Mouse (Mus musculus): ENCODE measurements around the gene Chpt1. TPM values are rescaled to one million over a fixed set of nuclear protein-coding genes. Genes with fewer than 3 reads are reported as not detected.

Chpt1 gene
- polyA plus RNA-seq, 1 experiment from 2014 or later = 21.0 TPM

GRCm38 (mm10) chr10:88420655-88421435 is 83.0 kb downstream of the Chpt1 start:
- no peaks in the 10 kb centered on the region for H3K27me3 ChIP-seq
- H3K4me2 ChIP-seq (replicated peaks) = no peak overlapping the region
- H3K4me3 ChIP-seq = no peak overlapping the region
- WGBS = 92% methylated on average over 19 of the region's 19 CpGs
- no peak overlapping the region for H3K9ac ChIP-seq
- no peak overlapping the region for H3K27ac ChIP-seq
- no peaks in the 10 kb centered on the region for H3K4me1 ChIP-seq
- H3K9me3 ChIP-seq = no peaks in the 10 kb centered on the region
- H3K36me3 ChIP-seq = peaks cover 24% of the 10 kb centered on the region
- no peak for ATAC-seq (ENCODE audit: low FRiP score, low read depth)

- Histone ChIP-seq H3K27me3 (no peaks in the 10 kb centered on the region), H3K9me3 (no peaks in the 10 kb centered on the region), H3K4me3 (no peak overlapping the region), H3K9ac (no peak overlapping the region), H3K4me1 (no peaks in the 10 kb centered on the region), H3K27ac (no peak overlapping the region), H3K4me2 (replicated peaks) (no peak overlapping the region), H3K36me3 (peaks cover 30% of the 10 kb centered on the region)
- ATAC-seq (ENCODE audit: low FRiP score, low read depth) = no peak
- WGBS = 70% methylated on average over 11 of the region's 11 CpGs
These were observed 83.7 kb downstream of the Chpt1 start for GRCm38 (mm10) chr10:88420141-88420541.

- no peaks in the 10 kb centered on the region for H3K4me1 ChIP-seq
- H3K27ac ChIP-seq = no peak overlapping the region
- no peaks in the 10 kb centered on the region for H3K27me3 ChIP-seq
- H3K9me3 ChIP-seq = no peaks in the 10 kb centered on the region
- 93% methylated on average over 5 of the region's 5 CpGs for WGBS
- H3K4me2 ChIP-seq (replicated peaks) = no peak overlapping the region
- H3K9ac ChIP-seq = no peak overlapping the region
- ATAC-seq (ENCODE audit: low FRiP score, low read depth) = no peak
- H3K36me3 ChIP-seq = peaks cover 34% of the 10 kb centered on the region
- no peak overlapping the region for H3K4me3 ChIP-seq
These were observed 86.2 kb downstream of the Chpt1 start for GRCm38 (mm10) chr10:88417686-88418085.

- no peaks in the 10 kb centered on the region for H3K4me1 ChIP-seq
- peaks cover 16% of the 10 kb centered on the region for H3K36me3 ChIP-seq
- H3K4me3 ChIP-seq = no peak overlapping the region
- H3K27me3 ChIP-seq = no peaks in the 10 kb centered on the region
- H3K9ac ChIP-seq = no peak overlapping the region
- no peak for ATAC-seq (ENCODE audit: low FRiP score, low read depth)
- no peak overlapping the region for H3K4me2 ChIP-seq (replicated peaks)
- H3K9me3 ChIP-seq = no peaks in the 10 kb centered on the region
- H3K27ac ChIP-seq = no peak overlapping the region
- 57% methylated on average over 17 of the region's 17 CpGs for WGBS
These were observed 91.4 kb downstream of the Chpt1 start for GRCm38 (mm10) chr10:88412290-88412995.

GRCm38 (mm10) chr10:88409751-88410150 is 94.1 kb downstream of the Chpt1 start:
- 0 out of 2 replicates have a peak, but pooled peaks cover under 1% of the 10 kb centered on the region for H3K36me3 ChIP-seq
- H3K4me1 ChIP-seq = no peaks in the 10 kb centered on the region
- no peak overlapping the region for H3K4me3 ChIP-seq
- no peak for ATAC-seq (ENCODE audit: low FRiP score, low read depth)
- no peaks in the 10 kb centered on the region for H3K9me3 ChIP-seq
- H3K27ac ChIP-seq = no peak overlapping the region
- no peaks in the 10 kb centered on the region for H3K27me3 ChIP-seq
- H3K4me2 ChIP-seq (replicated peaks) = no peak overlapping the region
- H3K9ac ChIP-seq = no peak overlapping the region
- WGBS = 58% methylated on average over 2 of the region's 2 CpGs

GRCm38 (mm10) chr10:88407875-88408631 is 95.8 kb downstream of the Chpt1 start:
- Histone ChIP-seq H3K4me1 (no peaks in the 10 kb centered on the region), H3K4me2 (replicated peaks) (no peak overlapping the region), H3K9ac (no peak overlapping the region), H3K27me3 (no peaks in the 10 kb centered on the region), H3K36me3 (no peaks in the 10 kb centered on the region), H3K4me3 (no peak overlapping the region), H3K27ac (no peak overlapping the region), H3K9me3 (no peaks in the 10 kb centered on the region)
- 88% methylated on average over 12 of the region's 12 CpGs for WGBS
- no peak for ATAC-seq (ENCODE audit: low FRiP score, low read depth)

GRCm38 (mm10) chr10:88405812-88406211 is 98.1 kb downstream of the Chpt1 start:
- Histone ChIP-seq H3K4me1 (no peaks in the 10 kb centered on the region), H3K36me3 (peaks cover 10% of the 10 kb centered on the region), H3K27me3 (no peaks in the 10 kb centered on the region), H3K4me3 (no peak overlapping the region), H3K27ac (no peak overlapping the region), H3K4me2 (replicated peaks) (no peak overlapping the region), H3K9me3 (no peaks in the 10 kb centered on the region), H3K9ac (no peak overlapping the region)
- 75% methylated on average over 7 of the region's 7 CpGs for WGBS
- no peak for ATAC-seq (ENCODE audit: low FRiP score, low read depth)

GRCm38 (mm10) chr10:88404220-88404619 is 99.7 kb downstream of the Chpt1 start:
- H3K4me2 ChIP-seq (replicated peaks) = no peak overlapping the region
- ATAC-seq (ENCODE audit: low FRiP score, low read depth) = no peak
- H3K4me1 ChIP-seq = no peaks in the 10 kb centered on the region
- 61% methylated on average over 6 of the region's 6 CpGs for WGBS
- no peak overlapping the region for H3K4me3 ChIP-seq
- no peaks in the 10 kb centered on the region for H3K27me3 ChIP-seq
- no peak overlapping the region for H3K9ac ChIP-seq
- H3K36me3 ChIP-seq = peaks cover 10% of the 10 kb centered on the region
- no peaks in the 10 kb centered on the region for H3K9me3 ChIP-seq
- no peak overlapping the region for H3K27ac ChIP-seq

- H3K4me2 ChIP-seq (replicated peaks) = no peak overlapping the region
- H3K36me3 ChIP-seq = peaks cover 10% of the 10 kb centered on the region
- H3K27me3 ChIP-seq = no peaks in the 10 kb centered on the region
- H3K9ac ChIP-seq = no peak overlapping the region
- no peaks in the 10 kb centered on the region for H3K9me3 ChIP-seq
- H3K4me1 ChIP-seq = no peaks in the 10 kb centered on the region
- H3K27ac ChIP-seq = no peak overlapping the region
- H3K4me3 ChIP-seq = no peak overlapping the region
- no peak for ATAC-seq (ENCODE audit: low FRiP score, low read depth)
- 90% methylated on average over 4 of the region's 4 CpGs for WGBS
These were observed 100.9 kb downstream of the Chpt1 start for GRCm38 (mm10) chr10:88403021-88403420.

Other genes starting within 250 kb of the Chpt1 start
- 0.83 and 1.0 TPM in 2 replicates for gene Dram1, start 125.0 kb downstream of the Chpt1 start, polyA plus RNA-seq (2015; fragmentation: Nextera tagmentation; extraction: Ambion mirVana)
- gene Gnptab, start 124.9 kb downstream of the Chpt1 start, polyA plus RNA-seq (2015; fragmentation: Nextera tagmentation; extraction: Ambion mirVana) = 8.2 and 8.7 TPM in 2 replicates
- gene Sycp3, start 44.5 kb downstream of the Chpt1 start, polyA plus RNA-seq (2015; fragmentation: Nextera tagmentation; extraction: Ambion mirVana) = 0.32 TPM in 1 of 2 replicates, not detected in the other
- 36.9 and 42.1 TPM in 2 replicates for gene Mybpc1, start 101.1 kb upstream of the Chpt1 start, polyA plus RNA-seq (2015; fragmentation: Nextera tagmentation; extraction: Ambion mirVana)
- gene Spic, start 180.9 kb upstream of the Chpt1 start, polyA plus RNA-seq (2015; fragmentation: Nextera tagmentation; extraction: Ambion mirVana) = not detected in 2 replicates
- 226 and 227 TPM in 2 replicates for gene Arl1, start 226.8 kb upstream of the Chpt1 start, polyA plus RNA-seq (2015; fragmentation: Nextera tagmentation; extraction: Ambion mirVana)